Mouse (Mus musculus) B cell, adult 62 days (primary cell): ENCODE measurements around the gene Plekhh2. TPM values are rescaled to one million over a fixed set of nuclear protein-coding genes. Genes with fewer than 3 reads are reported as not detected.

Experiments
- total RNA-seq: library from RNA; stranded (reverse); gene quantifications from 4 replicates; pipeline ENCODE4 v1.2.4, GENCODE M21; 2023

Gene Plekhh2
- not detected in 4 replicates for total RNA-seq

DNA sequence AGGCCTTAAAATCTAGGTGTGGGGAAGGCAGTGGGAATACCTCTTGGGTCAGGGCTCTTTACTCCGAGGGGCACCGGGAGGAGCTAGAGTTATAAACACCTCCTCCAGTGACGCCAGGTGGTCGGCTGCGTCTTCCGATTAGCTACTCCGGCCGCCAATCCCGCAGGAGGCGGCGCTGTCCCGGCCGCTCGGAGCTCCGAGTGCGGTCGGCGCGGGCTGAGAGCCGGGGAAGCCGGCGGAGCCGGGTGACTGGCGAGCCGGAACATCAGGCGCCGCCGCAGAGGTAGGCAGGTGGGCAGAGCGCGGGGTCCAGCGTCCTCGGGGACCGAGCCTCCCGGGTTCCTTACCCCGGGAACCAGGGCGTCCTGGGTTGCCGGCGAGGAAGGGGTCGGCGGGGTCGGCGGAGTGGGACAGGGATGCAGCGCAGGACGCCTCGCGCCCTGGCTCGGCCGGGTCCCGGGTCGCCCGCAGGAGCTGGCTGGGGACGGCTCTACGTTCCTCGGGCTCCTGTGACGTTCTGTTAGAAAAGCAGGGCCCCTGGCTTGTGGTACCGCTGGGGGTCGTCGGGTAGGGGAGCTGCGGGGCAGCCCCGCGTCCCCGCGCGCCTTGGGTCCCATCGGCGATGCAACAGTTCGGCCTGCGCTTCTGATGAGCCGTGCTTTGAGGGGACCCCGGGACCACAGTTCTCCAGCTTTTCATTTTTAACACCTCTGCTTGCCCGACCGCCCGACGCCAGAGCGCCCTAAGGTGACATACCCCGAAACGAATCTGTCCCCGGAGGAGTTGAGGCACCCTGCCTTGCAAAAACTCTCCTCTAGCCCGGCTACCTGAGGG is at the start of gene Plekhh2:
TSS of gene Plekhh2 (plus strand) at position 214 of the 834 bp plus-strand sequence.

DNA sequence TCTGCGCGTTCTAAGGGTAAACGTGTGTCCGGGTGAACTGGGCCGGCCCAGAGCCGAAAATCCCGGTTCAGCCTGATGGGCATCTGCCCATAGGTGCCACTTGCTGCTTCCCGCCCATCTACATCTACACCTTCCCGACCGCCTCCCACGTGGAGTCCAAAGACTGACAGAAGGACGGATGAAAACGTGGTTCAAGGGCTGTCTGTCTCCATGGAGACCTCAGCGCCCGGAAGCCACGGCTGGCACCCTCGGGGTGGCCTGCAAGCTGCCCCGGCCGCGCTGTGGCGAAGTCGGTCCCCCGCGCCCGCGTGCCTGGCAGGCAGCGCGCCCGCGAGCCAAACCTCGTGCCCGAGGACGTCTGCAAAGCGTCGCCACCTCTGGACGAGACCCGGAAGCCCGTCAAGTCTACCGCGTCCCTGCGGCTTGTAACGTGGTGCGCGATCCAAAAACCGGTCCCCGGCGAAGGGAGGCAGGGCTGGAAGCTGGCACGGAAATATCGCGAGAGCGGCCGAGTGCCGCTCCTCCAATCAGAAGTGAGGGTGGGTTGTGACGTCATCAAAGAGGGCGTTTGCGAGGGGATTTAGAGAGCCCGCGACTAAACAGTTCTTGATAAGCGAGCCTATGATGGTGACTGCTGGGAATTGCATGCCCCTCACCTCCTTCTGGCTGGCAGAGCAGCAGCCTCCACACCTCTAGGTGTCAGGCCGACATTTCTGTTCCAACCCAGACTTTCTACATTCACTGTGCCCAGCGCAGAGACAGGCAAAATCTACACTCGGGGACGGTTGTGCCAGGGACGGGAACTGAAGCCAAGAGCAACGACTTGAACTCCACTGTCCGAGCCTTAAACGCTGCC is 45.7 kb upstream of the Plekhh2 start, which contains the start of gene Thada:
TSS of gene Thada (minus strand) at position 453 of the 856 bp plus-strand sequence.

DNA sequence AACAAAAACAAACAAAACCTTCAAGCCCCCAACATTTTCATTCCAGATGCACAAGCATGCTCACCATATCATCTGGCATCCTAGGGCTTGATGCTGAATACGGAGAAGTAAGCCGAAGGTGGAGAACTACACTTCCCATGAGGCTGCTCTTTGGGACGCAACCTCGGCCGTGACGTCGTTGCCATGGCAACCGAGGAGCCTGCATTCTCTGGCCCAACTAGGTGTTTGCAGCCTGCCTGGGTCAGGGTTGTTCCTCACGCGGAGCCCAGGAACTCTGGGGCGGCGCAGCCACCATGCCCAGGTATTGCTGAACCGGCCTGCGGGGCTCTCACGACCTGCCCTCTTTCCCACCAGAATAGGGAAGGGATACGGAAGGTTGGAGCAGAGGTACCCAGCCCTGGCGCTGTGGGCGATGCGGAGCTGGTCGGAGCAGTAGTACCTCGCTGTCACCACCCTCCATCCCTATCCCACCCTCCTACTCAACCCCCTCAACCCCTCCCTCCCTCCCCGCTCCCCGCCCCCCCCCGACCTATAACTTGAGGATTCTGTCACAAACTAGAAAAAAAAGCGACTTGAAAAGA is 114.7 kb downstream of the Plekhh2 start, which contains the start of gene Dync2li1:
TSS of gene Dync2li1 (plus strand) at position 221 of the 581 bp plus-strand sequence.

Other genes starting within 250 kb of the Plekhh2 start
- gene Thada, start 45.7 kb upstream of the Plekhh2 start, total RNA-seq: 45.8 to 58.5 TPM (median 51.6 TPM) in 4 replicates
- gene Dync2li1, start 114.6 kb downstream of the Plekhh2 start, total RNA-seq: 0.42 to 1.0 TPM (median 0.97 TPM) in 3 of 4 replicates, not detected in the other
- gene Abcg8, start 164.4 kb downstream of the Plekhh2 start, total RNA-seq: not detected in 4 replicates
- gene Abcg5, start 171.1 kb downstream of the Plekhh2 start, total RNA-seq: not detected in 4 replicates